Mouse (Mus musculus): Measurements from ENCODE around the gene Olfr178. TPM values are rescaled to one million over a fixed set of nuclear protein-coding genes. Genes with fewer than 3 reads are reported as not detected.

Olfr178 gene
- not detected for total RNA-seq (2021)
- long read RNA-seq, experiment 1: 0 reads
- long read RNA-seq, experiment 2: 0 reads

- no peak for DNase-seq
Observed at GRCm38 (mm10) chr16:58891963-58892362, at the start of gene Olfr178. TSS of gene Olfr178 (minus strand) at chr16:58892063.

GRCm38 (mm10) chr16:58929292-58929691 is 37.4 kb upstream of the Olfr178 start, which contains the start of gene Olfr180:
TSS of gene Olfr180 (minus strand) at chr16:58929392.
- no peak for DNase-seq

GRCm38 (mm10) chr16:58928655-58929054 is 36.8 kb upstream of the Olfr178 start, which contains the start of gene Olfr181:
TSS of gene Olfr181 (minus strand) at chr16:58928755.
- no peak for DNase-seq

- DNase-seq: no peak
Observed at GRCm38 (mm10) chr16:58884416-58884815, 7.4 kb downstream of the Olfr178 start.

GRCm38 (mm10) chr16:58874668-58875067 is 17.2 kb downstream of the Olfr178 start, which contains the start of gene Olfr177:
TSS of gene Olfr177 (minus strand) at chr16:58874768.
- no peak for DNase-seq

- no peak for DNase-seq
Observed at GRCm38 (mm10) chr16:58861479-58861878, 30.4 kb downstream of the Olfr178 start.

GRCm38 (mm10) chr16:58860032-58860737 is 31.7 kb downstream of the Olfr178 start:
- DNase-seq: no peak

Other genes with a start within 250 kb of the Olfr178 start
- 10 to 100 TPM; 18.9 to 21.6 TPM for gene Cpox, start 221.8 kb downstream of the Olfr178 start, total RNA-seq (2021)
- gene Gpr15, start 173.0 kb downstream of the Olfr178 start, total RNA-seq (2021): not detected
- gene Cldnd1, start 164.2 kb downstream of the Olfr178 start, total RNA-seq (2021): 10 to 100 TPM; 63.9 to 64.2 TPM
- not detected for gene Olfr172, start 128.9 kb downstream of the Olfr178 start, total RNA-seq (2021)
- gene Olfr173, start 91.8 kb downstream of the Olfr178 start, total RNA-seq (2021): not detected
- not detected for gene Olfr175-ps1, start 65.3 kb downstream of the Olfr178 start, total RNA-seq (2021)
- gene Olfr177, start 17.3 kb downstream of the Olfr178 start, total RNA-seq (2021): not detected
- not detected for gene Olfr181, start 36.7 kb upstream of the Olfr178 start, total RNA-seq (2021)
- gene Olfr180, start 37.3 kb upstream of the Olfr178 start, total RNA-seq (2021): not detected
- not detected for gene Olfr183, start 103.3 kb upstream of the Olfr178 start, total RNA-seq (2021)
- gene Olfr186, start 138.2 kb upstream of the Olfr178 start, total RNA-seq (2021): not detected
- not detected for gene Olfr187, start 147.7 kb upstream of the Olfr178 start, total RNA-seq (2021)
- gene Olfr190, start 185.9 kb upstream of the Olfr178 start, total RNA-seq (2021): not detected
- not detected for gene Olfr191, start 197.8 kb upstream of the Olfr178 start, total RNA-seq (2021)
- gene Olfr193, start 219.8 kb upstream of the Olfr178 start, total RNA-seq (2021): not detected
- not detected for gene Olfr194, start 229.0 kb upstream of the Olfr178 start, total RNA-seq (2021)